Mouse (Mus musculus) monocyte, adult 5-6 weeks (primary cell): ENCODE measurements around the gene Eif2s3x. TPM values are rescaled to one million over a fixed set of nuclear protein-coding genes. Genes with fewer than 3 reads are reported as not detected.
"Not testable (repeated sequence)": the region's sequence is repeated elsewhere in the genome, so short reads cannot be mapped to it uniquely, and the experiment has no call there.

ENCODE experiments used
- ATAC-seq: fragments of 153-309, 156-312 bp; replicated peaks from 2 replicates; pipeline ENCODE4 v1.8.0; 2017; ENCODE audit warnings: mild to moderate bottlenecking; ENCODE audit not compliant: low TSS enrichment, insufficient number of reproducible peaks, severe bottlenecking, poor library complexity, low FRiP score
- total RNA-seq: library from RNA; stranded (forward); fragments of 200-1000, 200-491, 200-594 nt; gene quantifications from 3 replicates; pipeline ENCODE4 v1.2.3, GENCODE M21; 2017

Eif2s3x gene
- total RNA-seq: 67.6 to 107 TPM (median 71.9 TPM) in 3 replicates

- ATAC-seq: peak; percentile 97
Observed at GRCm38 (mm10) chrX:94212597-94213321, at the start of gene Eif2s3x. Gene Eif2s3x, minus strand, starts transcription at chrX:94212862.

- ATAC-seq: no peak
Observed at GRCm38 (mm10) chrX:94235601-94236000, 22.9 kb upstream of the Eif2s3x start.

GRCm38 (mm10) chrX:94235190-94235555 lies 22.5 kb upstream of the Eif2s3x start:
- ATAC-seq: no peak

GRCm38 (mm10) chrX:94234532-94235189 lies 22.0 kb upstream of the Eif2s3x start, which contains the start of gene Klhl15:
Gene Klhl15, plus strand, starts transcription at chrX:94234599.
- peak; percentile 91 for ATAC-seq

- ATAC-seq: no peak
Observed at GRCm38 (mm10) chrX:94233936-94234531, 21.4 kb upstream of the Eif2s3x start.

- no peak for ATAC-seq
Observed at GRCm38 (mm10) chrX:94233432-94233831, 20.8 kb upstream of the Eif2s3x start.

- ATAC-seq: no peak
Observed at GRCm38 (mm10) chrX:94213384-94213783, 722 bp upstream of the Eif2s3x start.

- peak; percentile 65 for ATAC-seq
Observed at GRCm38 (mm10) chrX:94212264-94212596, 432 bp downstream of the Eif2s3x start.

GRCm38 (mm10) chrX:94197789-94198188 lies 14.9 kb downstream of the Eif2s3x start:
- ATAC-seq: no peak

- ATAC-seq: not testable (repeated sequence)
Observed at GRCm38 (mm10) chrX:94193901-94194300, 18.8 kb downstream of the Eif2s3x start.

GRCm38 (mm10) chrX:94185156-94185555 lies 27.5 kb downstream of the Eif2s3x start:
- no peak for ATAC-seq

- ATAC-seq: no peak
Observed at GRCm38 (mm10) chrX:94183814-94184213, 28.8 kb downstream of the Eif2s3x start.

- peak; percentile 99 for ATAC-seq
Observed at GRCm38 (mm10) chrX:94177715-94178340, 34.8 kb downstream of the Eif2s3x start.

GRCm38 (mm10) chrX:94169348-94169747 lies 43.3 kb downstream of the Eif2s3x start:
- no peak for ATAC-seq

- ATAC-seq: no peak
Observed at GRCm38 (mm10) chrX:94152251-94152830, 60.3 kb downstream of the Eif2s3x start.

- no peak for ATAC-seq
Observed at GRCm38 (mm10) chrX:94150471-94150870, 62.2 kb downstream of the Eif2s3x start.

GRCm38 (mm10) chrX:94142004-94142771 lies 70.5 kb downstream of the Eif2s3x start:
- no peak for ATAC-seq

- no peak for ATAC-seq
Observed at GRCm38 (mm10) chrX:94140080-94140479, 72.6 kb downstream of the Eif2s3x start.
